Mouse (Mus musculus) bone marrow macrophage, adult 2 months (primary cell): Measurements from ENCODE around the gene H3f3a. TPM values are rescaled to one million over a fixed set of nuclear protein-coding genes. Genes with fewer than 3 reads are reported as not detected.

Experiments used
- H3K27ac ChIP-seq: 2 replicates; pipeline ENCODE4 v1.5.1; 2012; ENCODE audit warnings: low read depth, low read length; ENCODE audit not compliant: insufficient read depth
- H3K4me1 ChIP-seq: 2 replicates; pipeline ENCODE4 v1.6.1; 2012; ENCODE audit warnings: low read length; ENCODE audit not compliant: control insufficient read depth, insufficient read depth
- H3K4me3 ChIP-seq: 2 replicates; pipeline ENCODE4 v1.5.1; 2012; ENCODE audit warnings: mild to moderate bottlenecking, low read length, moderate library complexity; ENCODE audit not compliant: insufficient read depth
- CTCF ChIP-seq: IDR thresholded peaks from 2 replicates; pipeline ENCODE4 v1.5.1; 2012; ENCODE audit warnings: low read depth, mild to moderate bottlenecking, low read length, moderate library complexity
- POLR2A ChIP-seq: IDR thresholded peaks from 2 replicates; pipeline ENCODE4 v1.6.1; 2012; ENCODE audit warnings: mild to moderate bottlenecking, low read depth, low read length, borderline replicate concordance
- polyA plus RNA-seq: library from polyadenylated mRNA; stranded (reverse); fragments of >200 nt; gene quantifications from 2 replicates; pipeline ENCODE4 v1.2.4, GENCODE M21; 2012; ENCODE audit not compliant: missing spikeins, insufficient read depth, insufficient read length

The H3f3a gene
- polyA plus RNA-seq, 1 experiment = 1,000 TPM

GRCm38 (mm10) chr1:180763828-180764227 lies 49.9 kb downstream of the H3f3a start:
- Histone ChIP-seq H3K4me1 (peaks cover 27% of the 10 kb centered on the region), H3K4me3 (peak overlapping the region; percentile 32), H3K27ac (no peak overlapping the region)
- TF ChIP-seq CTCF (0 out of 2 replicates have a peak, but pooled peaks have one; percentile 32), POLR2A (no peak)

DNA sequence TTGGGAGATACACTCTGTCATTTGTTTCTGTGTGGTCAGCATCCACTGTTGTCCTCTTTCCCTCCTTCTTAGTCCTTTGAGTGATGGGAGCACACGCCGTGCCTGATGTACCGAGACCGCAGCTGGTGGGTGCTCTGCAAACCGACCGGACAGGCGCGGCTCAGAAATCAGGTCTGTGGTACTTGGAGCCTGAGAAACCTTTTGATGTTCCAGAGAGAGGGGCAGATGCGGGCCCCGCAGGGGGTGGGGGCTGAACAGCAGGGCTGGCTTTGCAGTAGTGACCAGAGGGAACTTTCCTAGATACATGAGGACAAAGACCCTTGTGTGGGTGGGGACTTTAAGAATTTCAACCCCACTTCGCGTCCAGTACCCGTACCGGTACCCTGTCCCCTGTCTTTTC lies 50.4 kb downstream of the H3f3a start:
- peak overlapping the region; percentile 32 for H3K4me3 ChIP-seq
- no peak for TF ChIP-seq POLR2A
- TF ChIP-seq CTCF = no peak
- peaks cover 27% of the 10 kb centered on the region for H3K4me1 ChIP-seq
- H3K27ac ChIP-seq = no peak overlapping the region

DNA sequence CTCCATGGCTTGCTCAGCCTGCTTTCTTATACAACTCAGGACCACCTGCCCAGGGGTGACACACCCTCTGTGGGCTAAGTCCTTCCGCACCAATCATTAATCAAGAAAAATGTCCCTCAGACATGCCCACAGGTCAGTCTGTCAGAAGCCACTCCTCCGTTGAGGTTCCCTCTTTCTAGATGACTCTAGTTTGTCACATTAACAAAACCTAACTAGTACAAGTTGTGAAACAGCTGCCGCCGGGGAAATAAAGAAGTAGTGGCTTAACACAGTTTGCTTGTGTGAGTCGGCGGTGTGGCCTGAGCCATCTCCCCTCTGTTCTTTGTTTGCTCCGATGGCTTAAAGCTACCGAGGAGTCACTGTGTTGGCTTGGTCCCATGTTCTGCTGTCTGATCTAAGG lies 51.1 kb downstream of the H3f3a start:
- no peak overlapping the region for H3K4me3 ChIP-seq
- TF ChIP-seq POLR2A (no peak), CTCF (no peak)
- H3K27ac ChIP-seq = no peak overlapping the region
- peaks cover 24% of the 10 kb centered on the region for H3K4me1 ChIP-seq

- TF ChIP-seq POLR2A = no peak
- TF ChIP-seq CTCF = no peak
- H3K4me1 ChIP-seq = peaks cover 19% of the 10 kb centered on the region
- H3K27ac ChIP-seq = no peak overlapping the region
- H3K4me3 ChIP-seq = no peak overlapping the region
These were observed 51.6 kb downstream of the H3f3a start for GRCm38 (mm10) chr1:180762180-180762579.

- no peak for TF ChIP-seq CTCF
- no peak for TF ChIP-seq POLR2A
- Histone ChIP-seq H3K4me3 (no peak overlapping the region), H3K4me1 (peaks cover 9% of the 10 kb centered on the region), H3K27ac (no peak overlapping the region)
These were observed 55.7 kb downstream of the H3f3a start for GRCm38 (mm10) chr1:180757956-180758520.

DNA sequence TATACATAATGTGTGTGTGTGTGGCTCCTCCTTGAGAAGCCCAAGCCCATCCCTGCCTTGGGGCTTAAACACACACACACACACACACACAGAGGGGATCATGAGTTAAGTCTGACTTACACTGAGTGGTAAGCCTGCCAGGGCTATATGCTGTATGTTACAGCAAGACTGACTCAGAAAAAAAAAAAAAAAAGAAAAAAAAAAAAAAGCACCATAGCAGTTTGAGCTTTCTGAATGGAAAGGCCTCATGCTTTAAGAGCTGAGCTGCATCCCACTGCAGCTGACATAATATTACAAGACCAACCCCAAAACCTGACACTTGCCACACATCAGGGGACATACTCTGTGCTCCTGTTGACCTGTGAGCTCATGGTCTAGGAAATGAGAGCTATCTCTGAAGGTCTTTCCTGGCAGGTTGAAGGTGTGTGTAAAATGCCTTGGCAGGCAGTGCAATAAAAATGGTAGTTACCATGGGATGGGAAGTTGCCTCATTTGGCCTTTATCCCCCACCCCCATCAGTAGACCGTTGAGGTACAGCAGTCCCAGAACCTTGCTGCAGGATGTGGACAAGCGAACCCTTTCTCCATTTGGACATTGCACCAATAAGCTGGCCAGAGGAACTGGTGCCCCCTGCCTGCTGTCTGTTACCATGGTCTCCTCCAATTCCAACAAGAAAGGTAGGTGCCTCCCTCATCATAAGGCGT lies 56.3 kb downstream of the H3f3a start:
- TF ChIP-seq CTCF = no peak
- no peak for TF ChIP-seq POLR2A
- Histone ChIP-seq H3K4me3 (no peak overlapping the region), H3K27ac (no peak overlapping the region)

GRCm38 (mm10) chr1:180756711-180757110 lies 57.0 kb downstream of the H3f3a start:
- TF ChIP-seq POLR2A = no peak
- H3K27ac ChIP-seq = no peak overlapping the region
- no peak overlapping the region for H3K4me3 ChIP-seq
- no peaks in the 10 kb centered on the region for H3K4me1 ChIP-seq

More for the DNA sequence above, 56.3 kb downstream of the H3f3a start:
- peaks cover 3% of the 10 kb centered on the region for H3K4me1 ChIP-seq

DNA sequence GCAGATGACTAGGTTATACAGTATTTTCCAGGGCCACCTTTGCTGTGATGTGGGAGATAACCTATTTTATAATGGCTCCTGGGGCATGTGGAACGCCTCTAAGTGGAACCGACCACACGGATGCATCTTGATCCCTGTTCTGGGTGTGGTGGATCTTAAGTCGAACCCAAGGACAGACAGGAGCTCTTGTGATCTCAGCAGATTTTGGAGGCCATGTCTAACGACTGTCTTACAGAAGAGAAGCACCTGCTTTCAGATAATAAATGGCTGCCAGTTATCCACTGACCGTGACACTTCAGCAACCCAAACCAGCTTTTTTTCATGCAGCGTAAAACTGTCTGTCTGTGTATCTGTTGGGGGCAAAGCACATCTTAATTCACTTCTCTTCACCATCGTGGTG lies 59.4 kb downstream of the H3f3a start:
- H3K27ac ChIP-seq = no peak overlapping the region
- TF ChIP-seq CTCF (no peak), POLR2A (no peak)

GRCm38 (mm10) chr1:180752115-180752514 lies 61.6 kb downstream of the H3f3a start:
- Histone ChIP-seq H3K4me1 (no peaks in the 10 kb centered on the region), H3K27ac (no peak overlapping the region), H3K4me3 (no peak overlapping the region)
- TF ChIP-seq POLR2A = no peak

More for the DNA sequence above, 59.4 kb downstream of the H3f3a start:
- Histone ChIP-seq H3K4me1 (no peaks in the 10 kb centered on the region), H3K4me3 (no peak overlapping the region)

Other genes with a start within 250 kb of the H3f3a start
- 48.9 and 52.0 TPM in 2 replicates for gene Parp1, start 245.0 kb downstream of the H3f3a start, polyA plus RNA-seq
- 14.4 and 14.7 TPM in 2 replicates for gene Lin9, start 172.8 kb downstream of the H3f3a start, polyA plus RNA-seq
- gene Mixl1, start 116.9 kb downstream of the H3f3a start, polyA plus RNA-seq = not detected in 2 replicates
- gene Acbd3, start 87.9 kb downstream of the H3f3a start, polyA plus RNA-seq = 33.7 and 36.9 TPM in 2 replicates
- 17.0 and 20.2 TPM in 2 replicates for gene Sde2, start 37.2 kb upstream of the H3f3a start, polyA plus RNA-seq
- gene Lefty2, start 79.2 kb upstream of the H3f3a start, polyA plus RNA-seq = not detected in 2 replicates
- 19.2 and 20.9 TPM in 2 replicates for gene Pycr2, start 90.3 kb upstream of the H3f3a start, polyA plus RNA-seq
- gene Lefty1, start 121.1 kb upstream of the H3f3a start, polyA plus RNA-seq = not detected in 2 replicates
- gene Tmem63a, start 128.4 kb upstream of the H3f3a start, polyA plus RNA-seq = 23.4 and 23.9 TPM in 2 replicates
- 40.7 and 45.8 TPM in 2 replicates for gene Ephx1, start 207.0 kb upstream of the H3f3a start, polyA plus RNA-seq
- not detected in 2 replicates for gene 9130409I23Rik, start 237.3 kb upstream of the H3f3a start, polyA plus RNA-seq